Mouse (Mus musculus) testis, postnatal 14 days (tissue): ENCODE results near the gene Mxd1.

Source experiments
- DNase-seq: peaks from one replicate; pipeline ENCODE4 v3.0.0; 2021; ENCODE audit warnings: low spot score

The Mxd1 gene

DNA sequence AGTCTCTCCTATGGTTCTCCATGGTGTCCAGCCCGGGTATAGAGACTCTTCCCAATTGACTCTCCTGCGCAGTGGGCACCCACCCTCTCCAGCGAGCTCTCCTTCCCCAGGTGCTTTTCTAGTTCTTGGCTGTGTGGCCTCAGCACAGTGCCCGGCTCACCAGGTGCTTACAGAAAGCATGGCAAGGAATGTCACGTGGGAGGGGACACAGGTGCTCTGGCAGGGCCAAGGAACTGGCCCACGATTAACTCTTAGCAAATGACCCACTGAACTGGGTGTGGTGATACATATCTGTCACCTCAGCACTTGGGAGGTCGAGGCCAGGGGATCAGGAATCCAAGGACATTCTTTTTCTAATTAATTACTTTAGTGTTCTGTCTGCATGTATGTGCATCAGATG, 22.8 kb downstream of the Mxd1 start:
- DNase-seq: no peak

DNA sequence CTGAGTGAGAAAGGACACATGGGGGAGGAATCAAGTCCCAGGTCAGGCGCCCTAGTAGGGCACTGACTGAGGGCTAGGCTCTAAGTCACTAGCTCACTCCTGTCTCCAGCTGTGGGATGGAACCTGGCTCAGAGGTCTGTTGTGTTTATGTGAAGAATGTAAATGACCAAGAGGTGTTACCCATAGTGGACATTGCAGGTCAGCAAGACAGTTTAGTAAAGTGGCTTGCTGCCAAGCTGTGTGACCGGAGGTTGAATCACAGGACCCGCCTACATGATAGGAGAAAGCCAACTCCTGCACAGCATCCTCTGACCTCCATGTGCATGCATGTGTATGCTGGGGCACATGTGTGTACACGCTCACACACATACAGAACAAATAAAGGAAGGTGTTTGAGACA, 23.4 kb downstream of the Mxd1 start:
- no peak for DNase-seq

DNA sequence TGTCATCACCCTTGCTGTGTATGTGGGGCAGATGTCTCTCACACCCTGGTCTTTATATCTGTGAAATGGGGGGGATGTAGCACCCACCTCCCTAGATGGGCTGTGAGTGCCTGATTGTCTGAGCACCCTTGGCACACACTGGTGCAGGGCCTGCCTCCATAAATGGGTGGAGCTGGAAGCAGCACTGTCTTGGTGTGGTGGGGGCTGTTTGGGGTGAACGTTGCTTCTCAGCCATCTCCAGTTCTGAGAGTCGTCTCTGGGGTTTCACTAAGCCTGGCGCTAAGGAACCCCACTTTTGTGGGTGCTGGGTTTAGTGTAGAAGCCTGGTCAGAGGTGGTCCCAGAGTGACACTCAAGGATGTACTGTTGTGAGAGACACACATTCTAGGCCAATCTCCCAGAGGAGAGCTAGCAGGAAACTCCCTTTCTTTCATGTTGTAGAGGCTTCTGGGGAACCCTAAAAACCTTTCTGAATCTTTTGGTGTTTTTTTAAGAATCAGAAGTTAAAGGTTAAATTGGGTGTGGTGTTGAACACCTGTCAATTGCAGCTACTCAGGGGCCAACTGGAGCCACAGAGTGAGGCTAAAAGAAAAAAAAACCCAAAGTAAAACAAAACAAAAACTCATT, 24.1 kb downstream of the Mxd1 start:
- DNase-seq: no peak

GRCm38 (mm10) chr6:86641716-86642115, 27.2 kb downstream of the Mxd1 start:
- DNase-seq: no peak

GRCm38 (mm10) chr6:86640776-86641175, 28.2 kb downstream of the Mxd1 start:
- no peak for DNase-seq

- DNase-seq: no peak
Measured at GRCm38 (mm10) chr6:86640161-86640560, 28.8 kb downstream of the Mxd1 start.

- no peak for DNase-seq
Measured at GRCm38 (mm10) chr6:86639180-86640160, 29.5 kb downstream of the Mxd1 start.

DNA sequence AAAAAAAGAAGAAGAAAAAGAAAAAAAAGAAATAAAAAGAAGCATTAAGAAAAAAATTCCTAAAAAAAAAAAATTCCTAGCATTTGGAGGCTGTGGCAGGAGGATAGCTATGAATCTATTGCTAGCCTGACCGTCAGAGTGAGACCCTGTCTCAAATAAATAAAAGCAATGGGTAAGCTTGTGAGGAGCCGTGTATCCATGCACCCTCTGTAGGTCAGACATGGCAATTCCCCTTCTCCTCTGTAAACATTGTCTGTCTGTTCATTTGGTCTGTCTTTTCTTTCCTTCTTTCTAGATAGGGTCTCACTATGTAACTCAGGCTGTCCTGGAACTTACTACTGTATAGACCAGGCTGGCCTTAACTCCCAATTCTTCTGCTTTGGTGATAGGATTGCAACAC, 30.5 kb downstream of the Mxd1 start:
- no peak for DNase-seq

DNA sequence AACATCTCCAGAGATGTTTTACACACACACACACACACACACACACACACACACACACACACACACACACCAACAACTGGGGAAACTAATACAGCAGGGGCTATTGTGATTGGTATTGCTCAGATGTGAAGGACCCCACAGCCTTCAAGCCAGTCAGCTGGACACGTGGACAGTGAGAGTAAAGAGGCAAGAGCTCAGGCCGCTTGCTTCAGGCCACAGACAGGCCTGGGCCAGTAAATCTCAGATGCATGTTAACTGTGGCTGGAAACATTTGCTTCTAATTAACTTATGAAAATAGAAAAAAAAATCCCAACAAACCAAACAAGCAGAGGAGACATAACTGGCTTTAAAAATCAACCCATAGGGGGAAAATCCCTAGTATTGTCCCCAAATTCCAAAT, 31.1 kb downstream of the Mxd1 start:
- no peak for DNase-seq

GRCm38 (mm10) chr6:86637171-86637835, 31.7 kb downstream of the Mxd1 start:
- DNase-seq: no peak

DNA sequence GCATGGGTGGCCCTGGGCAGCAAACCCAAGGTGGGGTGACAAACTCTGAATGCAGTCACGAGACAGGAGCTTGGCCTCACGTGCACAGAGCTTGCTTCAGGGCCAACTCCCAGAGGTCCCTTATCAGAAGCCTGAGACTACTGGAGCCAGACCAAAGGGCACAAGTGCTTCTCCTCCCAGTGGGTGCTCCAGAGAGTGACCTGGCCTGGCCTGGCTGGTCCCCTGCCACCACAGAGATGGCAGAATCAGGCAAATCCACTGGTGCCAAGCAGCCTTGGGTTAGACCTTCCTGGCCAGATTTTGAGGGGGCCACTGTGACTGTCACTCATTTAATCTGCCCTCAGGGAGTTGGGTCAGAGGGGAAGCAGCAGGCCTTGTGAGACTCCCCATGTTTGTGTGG, 32.5 kb downstream of the Mxd1 start:
- peak; percentile 60 for DNase-seq

DNA sequence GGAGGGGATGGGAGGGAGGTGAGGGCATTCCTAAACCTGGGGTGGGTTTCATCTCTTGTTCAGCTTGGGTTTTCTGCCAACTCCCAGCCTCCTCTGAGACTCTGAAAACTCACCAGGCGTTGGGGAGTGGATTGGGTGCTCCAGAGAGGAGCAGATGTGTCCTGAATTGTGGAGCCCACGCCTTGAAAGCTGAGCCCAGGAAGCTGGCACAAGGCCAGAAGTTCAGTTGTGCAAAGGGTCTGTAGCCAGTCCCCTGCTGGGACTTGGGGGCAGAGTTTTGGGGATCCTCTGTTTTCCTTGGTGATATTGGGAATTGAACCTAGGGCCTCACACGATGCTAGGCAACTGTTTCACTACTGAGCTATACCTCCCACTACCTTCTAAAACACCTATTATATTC, 38.8 kb downstream of the Mxd1 start:
- no peak for DNase-seq

GRCm38 (mm10) chr6:86627946-86628345, 41.0 kb downstream of the Mxd1 start, which contains the start of gene Asprv1:
Gene Asprv1, plus strand, starts transcription at chr6:86628164.
- no peak for DNase-seq

DNA sequence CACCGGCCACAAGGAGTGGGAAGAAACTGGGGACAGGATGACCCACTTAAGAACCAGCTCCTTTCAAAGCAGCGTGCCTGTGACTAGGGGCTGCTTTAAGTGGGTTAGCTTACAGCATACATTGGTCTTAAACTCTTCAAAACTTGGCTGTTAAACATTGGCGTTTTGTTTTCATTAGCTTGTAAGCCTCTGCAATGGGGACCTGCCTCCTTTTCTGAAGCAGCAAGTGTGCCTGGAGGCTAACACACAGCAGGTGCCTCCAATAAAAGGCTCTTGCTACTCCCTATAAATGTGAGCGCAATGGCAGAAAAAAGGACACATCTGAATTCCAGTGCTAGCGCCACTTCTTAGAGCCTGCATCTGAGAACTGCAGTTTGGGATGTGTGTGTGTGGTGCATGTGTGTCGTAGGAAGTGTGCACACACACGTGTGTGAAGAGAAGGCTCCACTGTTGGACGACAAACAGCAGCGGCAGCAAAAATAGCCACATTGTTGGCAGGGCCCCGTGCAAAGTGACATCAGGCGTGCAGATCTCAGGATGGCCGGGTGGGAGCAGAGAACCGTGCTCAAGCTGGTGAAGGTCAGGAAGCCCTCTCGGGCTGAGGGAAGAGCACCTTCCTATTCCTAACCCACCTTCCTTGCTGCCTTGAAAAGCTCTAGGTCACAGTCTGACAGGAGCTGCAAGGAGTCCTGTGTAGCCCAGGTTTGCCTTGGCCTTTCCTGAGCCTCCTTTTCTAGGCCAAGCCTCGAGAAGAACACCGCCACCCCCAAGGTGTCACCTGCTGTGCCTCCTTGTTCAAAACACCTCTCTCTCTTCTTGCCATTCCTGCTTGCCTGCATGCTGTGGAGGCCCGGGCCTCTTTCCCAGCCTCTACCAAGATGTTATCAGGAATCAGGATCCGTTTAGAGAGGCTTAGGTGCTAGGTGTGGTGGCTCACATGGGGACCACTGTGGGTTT, 44.6 kb downstream of the Mxd1 start:
- no peak for DNase-seq

DNA sequence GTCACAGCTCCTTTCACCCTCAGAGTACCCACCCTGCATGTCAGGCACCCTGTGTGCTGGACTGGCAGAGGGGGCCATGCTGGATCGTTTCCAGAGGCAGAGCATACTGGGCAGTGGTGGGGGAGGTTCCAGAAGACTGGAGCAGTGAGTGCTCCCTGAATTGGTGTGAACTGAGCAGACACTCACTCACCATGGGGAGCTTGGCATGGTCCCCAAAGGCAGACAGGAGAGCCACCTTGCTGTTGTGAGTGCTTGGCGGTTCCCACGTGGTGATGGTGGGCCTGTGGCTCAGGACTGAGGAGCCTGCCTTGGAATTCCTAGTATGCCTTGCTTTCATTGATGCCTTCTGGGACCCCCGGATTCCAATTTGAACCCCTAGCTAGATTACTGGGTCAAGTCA, 45.8 kb downstream of the Mxd1 start:
- no peak for DNase-seq

GRCm38 (mm10) chr6:86615301-86615700, 53.7 kb downstream of the Mxd1 start:
- no peak for DNase-seq

GRCm38 (mm10) chr6:86610714-86611113, 58.2 kb downstream of the Mxd1 start:
- DNase-seq: no peak

DNA sequence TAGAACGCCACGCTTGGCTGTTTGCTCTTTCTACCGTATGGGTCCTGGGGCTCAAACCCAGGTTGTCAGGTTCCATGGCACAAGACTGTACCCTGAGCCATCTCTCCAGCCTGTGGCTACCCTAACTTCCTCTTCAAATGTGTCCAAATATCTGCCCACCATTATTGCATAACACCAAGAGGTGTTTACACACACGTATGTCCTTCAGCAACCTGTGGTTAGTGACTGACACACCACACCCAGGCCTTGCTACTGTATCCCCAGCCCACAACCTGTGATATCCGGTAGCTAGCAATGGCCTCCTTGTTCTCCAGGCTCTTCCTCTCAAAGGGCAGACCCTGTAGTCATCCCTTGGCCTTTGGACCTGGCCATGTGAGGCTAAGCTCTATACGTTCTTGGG, 59.7 kb downstream of the Mxd1 start:
- no peak for DNase-seq

DNA sequence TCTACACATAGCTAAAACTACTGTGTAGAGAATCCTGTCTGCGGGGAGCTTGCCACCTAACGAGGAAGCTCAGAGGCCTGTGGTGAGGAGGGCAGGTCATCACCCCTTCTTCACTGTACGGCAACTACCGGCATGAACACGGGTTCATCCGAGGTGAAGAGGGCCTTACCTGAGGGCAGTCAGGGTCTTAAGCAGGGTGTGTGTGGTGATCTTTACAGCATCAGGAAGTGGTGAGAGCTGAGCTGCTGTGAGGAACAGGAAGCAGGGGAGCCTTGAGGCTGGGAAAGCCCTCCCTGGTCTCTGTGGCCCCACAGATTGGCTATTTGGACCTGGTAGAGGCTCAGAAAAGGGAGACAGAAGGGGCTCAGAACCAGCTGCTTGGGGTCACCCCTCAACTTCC, 61.5 kb downstream of the Mxd1 start:
- no peak for DNase-seq

DNA sequence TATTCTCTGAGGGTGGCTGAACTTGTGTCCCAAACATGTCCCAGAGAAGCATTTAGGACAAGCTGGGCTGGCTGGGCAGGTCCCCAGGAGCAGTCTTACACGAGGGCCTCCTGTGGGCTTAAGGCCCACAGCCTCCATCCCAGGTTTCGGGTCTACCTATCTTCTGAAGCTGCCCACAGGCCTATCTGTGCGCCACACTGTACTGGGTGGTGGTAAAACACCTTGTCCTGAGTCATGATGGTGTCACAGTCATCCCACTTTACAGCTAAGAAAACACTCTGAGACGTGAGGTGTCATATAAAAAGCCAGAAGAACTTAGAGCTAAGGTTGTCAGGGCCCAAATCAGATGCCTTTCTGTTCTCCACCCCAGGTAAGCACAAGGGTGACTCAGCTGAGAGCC, 62.7 kb downstream of the Mxd1 start:
- no peak for DNase-seq

- DNase-seq: no peak
Measured at GRCm38 (mm10) chr6:86605260-86605659, 63.7 kb downstream of the Mxd1 start.

DNA sequence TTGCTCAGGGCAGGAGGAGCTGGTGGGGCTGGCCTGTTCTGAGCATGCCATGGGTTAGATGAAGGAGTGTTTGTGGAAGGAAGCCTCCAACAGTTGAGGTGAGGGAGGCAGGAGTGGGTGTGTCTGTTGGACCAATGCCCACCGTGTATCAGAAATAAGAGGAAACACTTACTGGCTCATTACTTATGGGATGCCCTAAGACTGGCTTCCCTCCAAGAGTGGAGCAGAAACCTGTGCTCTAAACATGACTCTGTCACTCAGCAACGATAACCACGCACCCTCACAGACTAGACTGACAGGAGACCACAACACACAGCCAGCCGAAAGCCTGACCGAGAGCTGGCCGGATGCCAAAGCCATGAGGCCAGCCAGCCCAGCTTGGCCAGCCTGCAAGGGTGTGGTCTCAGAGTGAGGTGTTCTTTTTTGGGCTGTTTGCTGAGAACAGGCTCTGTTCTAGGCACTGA, 69.0 kb downstream of the Mxd1 start:
- no peak for DNase-seq
